Mouse (Mus musculus) liver, adult (tissue): Measurements from ENCODE around the gene Olfr140.

Source experiments
- GATA4 ChIP-seq: IDR thresholded peaks from 2 replicates; pipeline ENCODE4 v1.6.1; 2014; ENCODE audit warnings: mild to moderate bottlenecking, low read length; ENCODE audit not compliant: insufficient replicate concordance

Gene Olfr140

GRCm38 (mm10) chr2:90063494-90063893 is at the start of gene Olfr140:
Olfr140 (minus strand) TSS chr2:90063594.
- no peak for TF ChIP-seq GATA4

- no peak for TF ChIP-seq GATA4
These were observed 6.7 kb upstream of the Olfr140 start for GRCm38 (mm10) chr2:90070065-90070464.

GRCm38 (mm10) chr2:90035037-90035436 is 28.4 kb downstream of the Olfr140 start, which contains the start of gene Olfr1265:
Olfr1265 (plus strand) TSS chr2:90035337.
- no peak for TF ChIP-seq GATA4

GRCm38 (mm10) chr2:90025477-90025876 is 37.9 kb downstream of the Olfr140 start, which contains the start of gene Olfr1264:
Olfr1264 (minus strand) TSS chr2:90025577.
- TF ChIP-seq GATA4: no peak

GRCm38 (mm10) chr2:90011831-90012230 is 51.6 kb downstream of the Olfr140 start, which contains the start of gene Olfr1263:
Olfr1263 (plus strand) TSS chr2:90012131.
- no peak for TF ChIP-seq GATA4

GRCm38 (mm10) chr2:89999845-90000244 is 63.5 kb downstream of the Olfr140 start, which contains the start of gene Olfr1262:
Olfr1262 (plus strand) TSS chr2:90000145.
- no peak for TF ChIP-seq GATA4
